8 mouse cellular contexts compared by ENCODE assay signal in the genomic region with DNA sequence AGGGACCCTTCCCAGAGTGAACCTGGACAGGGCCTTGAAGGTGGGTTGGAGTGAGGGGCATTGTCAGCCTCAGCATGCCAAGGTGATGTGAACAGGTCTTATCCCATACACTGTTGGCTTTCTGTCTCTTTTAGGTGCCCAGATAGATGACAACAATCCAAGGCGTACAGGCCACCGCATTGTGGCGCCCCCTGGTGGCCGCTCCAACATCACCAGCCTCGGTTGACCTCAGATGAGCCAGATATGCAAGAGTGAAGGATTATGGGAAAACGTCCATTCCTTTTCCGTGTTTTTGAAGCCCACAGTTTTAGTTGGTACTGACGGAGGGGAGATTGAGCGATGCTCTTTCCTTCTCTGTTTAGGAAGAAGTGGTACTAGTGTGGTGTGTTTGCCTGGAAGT. TPM values are rescaled to one million over a fixed set of nuclear protein-coding genes. Genes with fewer than 3 reads are reported as not detected.
DNase-seq lines count a peak whose midpoint lies in the region; TF ChIP-seq lines count a peak whose summit lies in the region.
"Had no signal": no experiment of that assay in that cellular context is flagged by ENCODE, and none has a peak within 500 bp of the region (broad histone marks: within the 10 kb centered on the region; RNA-seq: fewer than 3 reads in every experiment).

No protein-coding gene starts in this region.

- intact Hi-C loops in left cerebral cortex, postnatal 36 days (cut with DNase I): no loop called here

- TF ChIP-seq EP300 in ES-Bruce4 (IDR thresholded peaks at IDR 0.05; ENCODE audit: insufficient read depth, low read depth, low read length): no peak

- no peak overlapping the region for H3K27ac ChIP-seq in ES-Bruce4 (ENCODE audit: insufficient read depth, low read length)
- no peak overlapping the region for H3K27ac ChIP-seq in bone marrow, adult 2 months (ENCODE audit: control insufficient read depth, insufficient read depth, low read depth, low read length, poor library complexity)
- H3K27ac ChIP-seq: limb, embryonic 13.5 days had no signal

- H3K27me3 ChIP-seq in ES-Bruce4 (ENCODE audit: control insufficient read depth, insufficient read depth, low read length, poor library complexity, severe bottlenecking): no peaks in the 10 kb centered on the region
- H3K27me3 ChIP-seq: limb, embryonic 13.5 days had no signal

- DNase-seq in left cerebral cortex, adult 18-20 months (ENCODE audit: low spot score in 2 of 2): peak; percentile 27 to 50
- DNase-seq in left cerebral cortex, postnatal 36 days (ENCODE audit: low spot score in 2 of 2): no peak
- DNase-seq in mesoderm, embryonic 11.5 days (ENCODE audit: low read depth, low spot score): peak; percentile 21
- DNase-seq in adrenal gland, postnatal 10 days: no peak
- no peak for DNase-seq in adrenal gland, postnatal 25 days

- no peaks in the 10 kb centered on the region for H3K9me3 ChIP-seq in ES-Bruce4 (replicated peaks; ENCODE audit: control insufficient read depth, insufficient read depth, low read length, poor library complexity, severe bottlenecking)
- H3K9me3 ChIP-seq: limb, embryonic 13.5 days had no signal

- no peaks in the 10 kb centered on the region for H3K4me1 ChIP-seq in ES-Bruce4 (ENCODE audit: control insufficient read depth, insufficient read depth, low read length)
- no peaks in the 10 kb centered on the region for H3K4me1 ChIP-seq in bone marrow, adult 2 months (ENCODE audit: control insufficient read depth, insufficient read depth, low read length)
- H3K4me1 ChIP-seq: limb, embryonic 13.5 days had no signal

- no peak overlapping the region for H3K9ac ChIP-seq in ES-Bruce4 (ENCODE audit: low read depth, poor library complexity, severe bottlenecking)
- H3K9ac ChIP-seq: limb, embryonic 13.5 days had no signal

- peak; percentile 83 for TF ChIP-seq CTCF in ES-Bruce4 (IDR thresholded peaks at IDR 0.05; ENCODE audit: low read depth, low read length)
- TF ChIP-seq CTCF in bone marrow, adult 2 months (IDR thresholded peaks at IDR 0.05; ENCODE audit: control insufficient read depth, insufficient read depth, low read length): peak; percentile 53

- 57% methylated on average over 9 of the region's 9 CpGs for WGBS in bone marrow, adult 2 months

- no peaks in the 10 kb centered on the region for H3K36me3 ChIP-seq in ES-Bruce4 (ENCODE audit: control insufficient read depth, insufficient read depth, low read length, poor library complexity, severe bottlenecking)
- H3K36me3 ChIP-seq: limb, embryonic 13.5 days had no signal

- no peak overlapping the region for H3K4me3 ChIP-seq in ES-Bruce4 (ENCODE audit: low read depth, low read length)
- H3K4me3 ChIP-seq in bone marrow, adult 2 months (replicated peaks; ENCODE audit: control insufficient read depth, low read depth, low read length): no peak overlapping the region
- H3K4me3 ChIP-seq: limb, embryonic 13.5 days had no signal

- TF ChIP-seq POLR2A in ES-Bruce4 (IDR thresholded peaks at IDR 0.05; ENCODE audit: insufficient read depth, low read length): no peak
- no peak for TF ChIP-seq POLR2A in bone marrow, adult 2 months (IDR thresholded peaks at IDR 0.05; ENCODE audit: borderline replicate concordance, control insufficient read depth, low read depth, low read length)

RNA-seq across cellular contexts. Expression of a gene that starts 45.7 kb away (rescaled TPM):
- 10 to 100 TPM in 1 of 2 experiments, 1 to 10 TPM in 1; 9.5 to 10.7 TPM for total RNA-seq in left cerebral cortex, adult 18-20 months (2021)
- 1 to 10 TPM; 5.2 to 9.2 TPM for total RNA-seq in left cerebral cortex, postnatal 36 days (2021)
- 9.1 and 13.2 TPM in 2 replicates for polyA plus RNA-seq in ES-Bruce4 (2011; ENCODE audit: insufficient read depth, insufficient read length, low read depth, missing spikeins)
- 2.8 and 4.9 TPM in 2 replicates for polyA plus RNA-seq in bone marrow, adult 2 months (2011; ENCODE audit: insufficient read depth, insufficient read length, low replicate concordance, missing spikeins)
- 10 to 100 TPM; 10.3 to 16.0 TPM for total RNA-seq in adrenal gland, postnatal 10 days (2021)
- total RNA-seq in adrenal gland, postnatal 25 days (2021): 12.5 and 16.9 TPM in 2 replicates

RNA-seq across cellular contexts. Expression of a gene that starts 47.3 kb away (rescaled TPM):
- 10 to 100 TPM; 15.8 to 17.5 TPM for total RNA-seq in left cerebral cortex, adult 18-20 months (2021)
- total RNA-seq in left cerebral cortex, postnatal 36 days (2021): 10 to 100 TPM; 12.0 to 14.1 TPM
- 12.7 and 15.8 TPM in 2 replicates for polyA plus RNA-seq in ES-Bruce4 (2011; ENCODE audit: insufficient read depth, insufficient read length, low read depth, missing spikeins)
- polyA plus RNA-seq in bone marrow, adult 2 months (2011; ENCODE audit: insufficient read depth, insufficient read length, low replicate concordance, missing spikeins): 1.7 and 2.4 TPM in 2 replicates
- 10 to 100 TPM; 10.9 to 15.3 TPM for total RNA-seq in adrenal gland, postnatal 10 days (2021)
- total RNA-seq in adrenal gland, postnatal 25 days (2021): 19.7 and 21.4 TPM in 2 replicates

RNA-seq across cellular contexts. Expression of a gene that starts 49.2 kb away (rescaled TPM):
- 100 to 1,000 TPM; 164 to 181 TPM for total RNA-seq in left cerebral cortex, adult 18-20 months (2021)
- 100 to 1,000 TPM; 199 to 200 TPM for total RNA-seq in left cerebral cortex, postnatal 36 days (2021)
- polyA plus RNA-seq in ES-Bruce4 (2011; ENCODE audit: insufficient read depth, insufficient read length, low read depth, missing spikeins): 17.0 and 17.4 TPM in 2 replicates
- polyA plus RNA-seq in bone marrow, adult 2 months (2011; ENCODE audit: insufficient read depth, insufficient read length, low replicate concordance, missing spikeins): 2.8 TPM in 1 of 2 replicates, not detected in the other
- 10 to 100 TPM; 11.1 to 19.5 TPM for total RNA-seq in adrenal gland, postnatal 10 days (2021)
- 5.0 and 9.5 TPM in 2 replicates for total RNA-seq in adrenal gland, postnatal 25 days (2021)

Comparison
In these comparisons a context has a peak if more than half of its experiments do, and no peak if none do; other contexts are left out.
1. DNase-seq: peak in left cerebral cortex, adult 18-20 months (2 of 2) and mesoderm, embryonic 11.5 days (single experiment); none in left cerebral cortex, postnatal 36 days (0 of 2), adrenal gland, postnatal 10 days (single experiment) and adrenal gland, postnatal 25 days (single experiment).
2. RNA of a gene that starts 49.2 kb away (total RNA-seq): 199 to 200 TPM in left cerebral cortex, postnatal 36 days and 164 to 181 TPM in left cerebral cortex, adult 18-20 months; 11.1 to 19.5 TPM in adrenal gland, postnatal 10 days and 5.0 to 9.5 TPM in adrenal gland, postnatal 25 days; every median in the first group is over 4 times any median in the second.